Mouse (Mus musculus): ENCODE results near the gene Ubox5. TPM values are rescaled to one million over a fixed set of nuclear protein-coding genes. Genes with fewer than 3 reads are reported as not detected.

Ubox5 gene
- total RNA-seq, 2 experiments from 2014 or later: 10.0 to 12.5 TPM

DNA sequence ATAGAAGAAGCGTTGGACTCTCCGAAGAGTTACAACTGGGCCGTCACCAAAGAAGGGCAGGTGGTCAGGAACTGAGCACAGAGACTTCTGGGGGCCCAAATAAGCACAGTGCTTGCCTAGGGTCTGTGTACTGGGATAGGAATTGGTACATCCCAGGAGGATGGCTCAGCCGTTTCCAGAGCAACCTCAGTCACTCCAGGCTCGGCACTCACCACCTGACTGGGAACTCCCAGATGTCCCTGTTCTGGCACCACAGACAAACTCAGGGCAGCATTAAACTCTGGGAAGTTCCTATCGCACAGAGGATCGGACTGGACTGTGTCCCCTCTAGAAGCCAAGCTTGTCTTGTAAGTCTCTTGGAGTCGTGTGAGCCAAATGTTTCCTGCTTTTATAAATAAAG is 64.9 kb downstream of the Ubox5 start:
- no peak overlapping the region for H3K27ac ChIP-seq
- no peak for DNase-seq (ENCODE audit: extremely low spot score in 1 of 2, low spot score in 2 of 2)
- intact Hi-C loops (cut with DNase I): no loop called here
- TF ChIP-seq CTCF (IDR thresholded peaks at IDR 0.05): no peak
- H3K4me3 ChIP-seq: peak overlapping the region; percentile 89

GRCm38 (mm10) chr2:130564063-130564462 is 65.8 kb downstream of the Ubox5 start:
- DNase-seq (ENCODE audit: extremely low spot score in 1 of 2, low spot score in 2 of 2): no peak
- TF ChIP-seq CTCF (IDR thresholded peaks at IDR 0.05): no peak
- peak overlapping the region; percentile 91 for H3K27ac ChIP-seq

GRCm38 (mm10) chr2:130563212-130564055 is 66.4 kb downstream of the Ubox5 start, which contains the start of gene Mrps26:
Gene Mrps26 (plus strand): TSS chr2:130563742.
- intact Hi-C loops (cut with DNase I): no loop called here
- H3K27ac ChIP-seq: peak within 1 kb of the TSS; percentile 91
- peak within 1 kb of the TSS; percentile 89 for H3K4me3 ChIP-seq
- DNase-seq (ENCODE audit: extremely low spot score in 1 of 2, low spot score in 2 of 2): peak; percentile 92 to 93
- peak; percentile 32 for TF ChIP-seq CTCF (IDR thresholded peaks at IDR 0.05)

More at GRCm38 (mm10) chr2:130564063-130564462, 65.8 kb downstream of the Ubox5 start:
- H3K4me3 ChIP-seq: peak overlapping the region; percentile 89
- intact Hi-C loops (cut with DNase I): no loop called here

GRCm38 (mm10) chr2:130558015-130558414 is 71.8 kb downstream of the Ubox5 start:
- no peak for DNase-seq (ENCODE audit: extremely low spot score in 1 of 2, low spot score in 2 of 2)
- intact Hi-C loops (cut with DNase I): no loop called here
- TF ChIP-seq CTCF (IDR thresholded peaks at IDR 0.05): peak; percentile 32
- Histone ChIP-seq H3K27ac (no peak overlapping the region), H3K4me3 (no peak overlapping the region)

DNA sequence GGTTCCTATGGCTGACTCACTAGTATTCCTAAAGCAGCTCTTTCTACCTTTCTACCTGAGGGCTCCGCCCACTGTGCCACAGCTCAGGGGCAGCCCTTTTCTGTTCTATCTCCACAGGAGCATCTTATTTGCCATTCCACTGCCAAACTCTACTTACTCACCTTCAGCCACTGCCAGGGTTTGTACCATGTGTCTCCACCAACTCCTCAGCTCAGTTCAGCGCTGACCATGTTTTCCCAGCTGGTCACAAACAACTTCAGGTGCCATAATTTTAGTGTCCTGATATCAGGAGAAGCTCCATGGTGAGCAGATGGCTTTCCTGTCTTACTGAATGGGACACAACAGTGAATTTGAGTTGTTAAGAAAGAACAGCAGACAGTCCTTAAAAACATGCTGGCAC is 72.4 kb downstream of the Ubox5 start:
- TF ChIP-seq CTCF (IDR thresholded peaks at IDR 0.05): no peak
- DNase-seq (ENCODE audit: extremely low spot score in 1 of 2, low spot score in 2 of 2): no peak
- no peak overlapping the region for H3K4me3 ChIP-seq
- H3K27ac ChIP-seq: no peak overlapping the region
- intact Hi-C loops (cut with DNase I): no loop called here

DNA sequence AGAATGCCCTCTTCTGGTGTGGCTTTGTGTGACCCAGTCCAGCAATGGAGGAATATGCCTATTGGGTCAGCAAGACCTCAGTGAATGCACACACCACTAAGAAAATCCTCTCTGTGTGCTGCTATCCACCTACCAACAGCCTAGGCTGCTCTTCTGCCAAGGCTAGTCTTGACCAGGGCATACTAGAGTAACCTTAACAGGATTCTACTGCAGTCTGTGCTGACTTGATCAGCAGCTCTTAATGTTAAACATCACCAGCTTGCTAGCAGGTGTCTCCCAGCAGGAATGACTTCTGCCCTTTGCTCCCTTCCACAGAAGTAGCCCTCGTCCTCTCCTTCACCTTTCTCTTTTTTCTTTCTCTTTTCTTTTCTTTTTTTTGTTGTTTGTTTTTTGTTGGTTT is 73.5 kb downstream of the Ubox5 start:
- Histone ChIP-seq H3K4me3 (no peak overlapping the region), H3K27ac (no peak overlapping the region)
- TF ChIP-seq CTCF (IDR thresholded peaks at IDR 0.05): no peak
- intact Hi-C loops (cut with DNase I): no loop called here
- no peak for DNase-seq (ENCODE audit: extremely low spot score in 1 of 2, low spot score in 2 of 2)

- TF ChIP-seq CTCF (IDR thresholded peaks at IDR 0.05): no peak
- intact Hi-C loops (cut with DNase I): no loop called here
- Histone ChIP-seq H3K4me3 (no peak overlapping the region), H3K27ac (no peak overlapping the region)
- no peak for DNase-seq (ENCODE audit: extremely low spot score in 1 of 2, low spot score in 2 of 2)
Measured at GRCm38 (mm10) chr2:130554841-130555240, 75.0 kb downstream of the Ubox5 start.

- DNase-seq (ENCODE audit: extremely low spot score in 1 of 2, low spot score in 2 of 2): no peak
- Histone ChIP-seq H3K27ac (no peak overlapping the region), H3K4me3 (no peak overlapping the region)
- intact Hi-C loops (cut with DNase I): no loop called here
- no peak for TF ChIP-seq CTCF (IDR thresholded peaks at IDR 0.05)
Measured at GRCm38 (mm10) chr2:130546957-130547356, 82.9 kb downstream of the Ubox5 start.

- intact Hi-C loops (cut with DNase I): no loop called here
- no peak for DNase-seq (ENCODE audit: extremely low spot score in 1 of 2, low spot score in 2 of 2)
- no peak overlapping the region for H3K27ac ChIP-seq
- no peak for TF ChIP-seq CTCF (IDR thresholded peaks at IDR 0.05)
- H3K4me3 ChIP-seq: no peak overlapping the region
Measured at GRCm38 (mm10) chr2:130540266-130540665, 89.6 kb downstream of the Ubox5 start.

Other genes starting within 250 kb of the Ubox5 start
- gene Cpxm1, start 232.5 kb downstream of the Ubox5 start, total RNA-seq (2021): 1 to 10 TPM; 5.5 to 6.4 TPM
- gene Gm28372, start 224.8 kb downstream of the Ubox5 start, total RNA-seq (2021): not detected
- gene 1700020A23Rik, start 224.8 kb downstream of the Ubox5 start, total RNA-seq (2021): not detected
- not detected for gene Tmem239, start 223.6 kb downstream of the Ubox5 start, total RNA-seq (2021)
- gene Vps16, start 205.7 kb downstream of the Ubox5 start, total RNA-seq (2021): 10 to 100 TPM; 78.3 to 99.1 TPM
- gene Pced1a, start 205.3 kb downstream of the Ubox5 start, total RNA-seq (2021): 10 to 100 TPM; 23.1 to 27.9 TPM
- 100 to 1,000 TPM; 221 to 237 TPM for gene Ptpra, start 179.8 kb downstream of the Ubox5 start, total RNA-seq (2021)
- 10 to 100 TPM; 72.6 to 75.6 TPM for gene Mrps26, start 66.3 kb downstream of the Ubox5 start, total RNA-seq (2021)
- gene Oxt, start 53.9 kb downstream of the Ubox5 start, total RNA-seq (2021): 1 to 10 TPM in 1 of 2 experiments, not detected in 1; 4.4 TPM
- 10 to 100 TPM in 1 of 2 experiments, not detected in 1; 22.8 TPM for gene Avp, start 47.5 kb downstream of the Ubox5 start, total RNA-seq (2021)
- gene Fastkd5, start within 50 bp of the Ubox5 start, total RNA-seq (2021): 1 to 10 TPM; 7.9 to 8.7 TPM
- gene Lzts3, start 12.8 kb upstream of the Ubox5 start, total RNA-seq (2021): 100 to 1,000 TPM; 202 to 214 TPM
- 100 to 1,000 TPM in 1 of 2 experiments, 10 to 100 TPM in 1; 96.3 to 106 TPM for gene Ddrgk1, start 34.6 kb upstream of the Ubox5 start, total RNA-seq (2021)
- 10 to 100 TPM; 35.7 to 39.7 TPM for gene Itpa, start 37.6 kb upstream of the Ubox5 start, total RNA-seq (2021)
- 1 to 10 TPM; 2.3 to 2.5 TPM for gene Slc4a11, start 67.5 kb upstream of the Ubox5 start, total RNA-seq (2021)

Data from left cerebral cortex, adult 2 months (tissue).